Mouse (Mus musculus) ES-E14 (cell line): ENCODE measurements at regions not wholly inside any gene's neighbourhood (a gene's known extent, or its start where the extent isn't known, plus 50 kb on each side); places are given as distances from the start of the nearest gene placed in this dataset.

Experiments
- CHD2 ChIP-seq: IDR thresholded peaks from 2 replicates; pipeline ENCODE4 v1.6.1; 2014; ENCODE audit warnings: mild to moderate bottlenecking, low read depth, low read length, inconsistent platforms
- ZC3H11A ChIP-seq: IDR thresholded peaks from 2 replicates; pipeline ENCODE4 v1.6.1; 2012; ENCODE audit warnings: low read depth, mild to moderate bottlenecking, inconsistent platforms, low read length, borderline replicate concordance

DNA sequence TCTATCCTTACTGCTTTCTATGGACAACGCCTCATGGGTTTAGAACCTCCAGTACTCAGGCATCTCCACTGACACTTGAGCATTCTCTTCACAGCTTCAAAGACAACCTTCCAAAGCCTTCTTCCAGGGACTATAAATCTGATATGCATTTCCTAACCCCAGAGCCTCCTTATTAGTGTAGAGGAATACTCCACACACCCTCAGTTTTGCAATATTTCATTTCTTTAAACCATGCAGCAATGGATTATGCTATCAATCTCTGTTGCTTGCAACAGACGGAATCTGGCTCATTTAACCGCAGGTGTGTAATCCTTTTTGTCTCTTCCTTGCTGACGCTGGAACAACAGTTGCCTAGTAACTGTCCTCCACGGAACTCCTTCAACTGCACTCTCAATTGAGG is 988.4 kb upstream of the Cdh10 start:
- TF ChIP-seq ZC3H11A, result no peak
- no peak for TF ChIP-seq CHD2
